Mouse (Mus musculus) testis, adult 2 months (tissue): ENCODE results near the gene Selenoi.

ENCODE experiments used
- CTCF ChIP-seq: fragments of 200-500 bp; IDR thresholded peaks from 2 replicates; pipeline ENCODE4 v1.5.1; 2012; ENCODE audit warnings: low read depth, mild to moderate bottlenecking, inconsistent platforms, low read length, moderate library complexity; ENCODE audit not compliant: control insufficient read depth, insufficient read depth, insufficient replicate concordance
- POLR2A ChIP-seq: fragments of 200-500 bp; IDR thresholded peaks from 2 replicates; pipeline ENCODE4 v1.6.1; 2012; ENCODE audit warnings: low read depth, mild to moderate bottlenecking, inconsistent platforms, low read length, moderate library complexity; ENCODE audit not compliant: control insufficient read depth

DNA sequence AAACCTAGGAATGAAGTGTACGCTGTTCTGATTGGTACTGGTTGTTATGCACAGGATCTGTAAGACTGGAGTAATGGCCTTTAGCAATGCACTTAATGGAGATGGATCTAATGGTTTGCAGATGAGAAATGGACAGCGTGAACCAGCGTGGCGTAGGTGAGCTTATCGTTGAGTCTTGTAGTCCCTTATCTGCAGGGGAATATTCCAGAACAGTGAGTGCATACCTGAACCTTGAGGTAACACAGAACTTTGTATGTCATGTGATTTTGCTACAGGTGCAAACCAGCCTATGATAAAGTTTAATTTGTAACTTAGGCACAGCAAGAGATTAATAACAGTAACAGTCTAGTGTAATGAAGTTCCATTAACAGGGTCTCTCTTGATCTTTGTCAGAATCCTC, 6.2 kb downstream of the Selenoi start:
- TF ChIP-seq CTCF (no peak), POLR2A (no peak)
